Mouse (Mus musculus) heart, postnatal 10 days (tissue): ENCODE results near the gene Sephs2. TPM values are rescaled to one million over a fixed set of nuclear protein-coding genes. Genes with fewer than 3 reads are reported as not detected.

Experiments used
- DNase-seq, 2 experiments: peaks; one replicate each; pipeline ENCODE4 v3.0.0; 2021
- intact Hi-C: fragments of 180-260 bp; cut with DNase I; formaldehyde crosslinking; loops from one replicate; pipeline ENCODE4 v1.15.1; 2025
- total RNA-seq, 2 experiments: library from RNA; stranded (reverse); gene quantifications; 2 replicates each; pipeline ENCODE4 v1.2.3; 2021

The Sephs2 gene
- total RNA-seq, 2 experiments from 2014 or later: 39.4 to 49.4 TPM

DNA sequence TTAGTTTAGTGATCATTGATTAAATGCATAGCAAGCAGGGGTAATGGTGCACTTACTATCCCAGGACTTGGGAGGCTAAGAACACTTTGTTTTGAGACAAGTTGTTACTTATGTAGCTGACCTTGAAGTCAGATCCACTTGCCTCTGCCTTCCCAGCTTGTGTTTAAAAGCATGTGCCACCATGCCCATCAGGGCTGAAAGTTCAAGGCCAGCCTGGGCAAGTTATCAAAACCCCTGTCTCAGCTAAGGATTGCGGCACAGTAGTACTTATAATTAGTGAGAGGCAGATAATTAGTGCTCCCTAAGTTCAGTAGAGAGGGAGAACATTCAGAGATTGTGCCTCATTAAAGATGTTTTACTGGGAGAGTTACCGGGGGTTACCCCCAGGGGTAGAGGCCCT is 39.1 kb downstream of the Sephs2 start:
- intact Hi-C loops: no loop called here
- DNase-seq: no peak

DNA sequence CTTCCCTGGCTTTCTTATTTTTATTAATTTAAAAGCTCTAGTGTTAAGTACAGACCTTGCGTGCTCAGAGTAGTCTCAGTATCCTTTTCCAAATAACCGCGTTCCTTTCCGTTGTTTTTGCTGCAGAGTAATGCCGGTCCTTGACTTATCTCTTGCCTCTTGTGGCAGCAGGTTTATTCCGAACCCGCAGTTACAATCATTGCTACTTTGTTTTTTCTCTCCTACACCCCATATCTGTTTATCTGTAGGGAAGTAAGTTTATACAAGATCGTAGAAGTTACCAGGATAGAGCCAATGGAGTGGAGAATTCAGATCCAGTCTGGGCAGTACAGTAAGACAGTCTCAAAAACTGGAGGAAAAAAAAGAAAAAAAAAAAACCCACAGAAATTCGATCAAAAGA is 40.1 kb downstream of the Sephs2 start:
- intact Hi-C loops: no loop called here

DNA sequence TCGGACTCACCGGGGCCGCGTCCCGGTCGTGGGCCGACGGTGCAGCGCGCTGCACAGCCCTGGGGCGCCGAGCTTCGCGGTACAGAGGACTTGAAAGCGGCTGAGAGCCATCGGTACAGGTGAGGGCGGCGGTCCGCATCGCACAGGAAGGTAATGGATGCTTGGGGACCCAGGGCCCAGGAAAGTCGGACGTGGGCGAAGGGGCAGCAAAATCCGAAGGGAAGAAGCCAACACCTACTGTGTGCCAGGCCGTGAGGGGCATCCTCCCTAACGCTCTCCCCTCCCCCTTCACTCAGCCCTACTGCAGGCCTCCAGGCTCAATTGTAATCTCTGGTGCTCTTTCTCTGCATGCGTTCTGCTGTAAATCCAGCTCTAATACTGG is 40.5 kb downstream of the Sephs2 start:
- intact Hi-C loops: no loop called here
- no peak for DNase-seq

More for the DNA sequence above, 40.1 kb downstream of the Sephs2 start:
- no peak for DNase-seq

DNA sequence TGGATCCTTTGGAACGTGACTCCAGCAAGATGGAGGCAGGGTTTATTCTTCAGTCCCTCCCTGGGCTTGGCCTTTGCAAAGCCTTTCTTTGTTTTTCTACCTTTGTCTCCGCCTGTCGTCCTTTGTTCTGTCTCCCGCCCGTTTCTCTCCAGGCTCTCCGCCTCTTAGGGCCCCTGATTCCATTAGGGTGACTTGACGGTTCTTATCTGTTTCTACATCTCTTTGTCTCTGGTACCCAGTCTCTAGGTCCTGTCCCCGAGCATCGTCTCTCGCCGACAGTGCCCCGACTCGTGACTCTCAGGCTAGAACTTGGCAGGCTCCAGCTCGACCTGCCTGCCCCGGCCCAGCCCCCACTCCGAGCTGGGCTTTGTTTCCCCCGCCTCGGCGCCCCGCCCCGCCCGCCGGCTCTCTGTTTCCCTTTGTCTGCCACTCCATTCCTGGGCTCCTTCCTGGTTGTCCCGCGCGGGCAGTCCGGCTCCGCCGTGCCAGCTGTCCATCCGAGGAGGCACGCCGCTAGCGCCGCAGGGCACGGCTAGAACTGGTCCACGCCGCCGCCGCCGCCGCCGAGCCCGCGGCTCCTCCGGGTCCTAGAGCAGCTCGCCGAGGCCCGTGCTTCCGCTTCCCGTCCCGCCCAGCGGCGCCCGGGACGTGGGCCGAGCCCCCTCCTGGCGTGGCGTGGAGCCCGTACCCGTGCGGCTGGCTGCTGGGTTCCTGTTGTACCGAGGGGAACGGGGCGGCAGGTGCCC is 41.1 kb downstream of the Sephs2 start, which contains the start of the genes Zfp553 and Sept1:
Gene Zfp553, plus strand, starts transcription at position 440 of the 746 bp plus-strand sequence.
Gene Sept1, minus strand, starts transcription at position 509 of the 746 bp plus-strand sequence.
- DNase-seq: peak; percentile 90 to 91
- intact Hi-C loops: no loop called here

DNA sequence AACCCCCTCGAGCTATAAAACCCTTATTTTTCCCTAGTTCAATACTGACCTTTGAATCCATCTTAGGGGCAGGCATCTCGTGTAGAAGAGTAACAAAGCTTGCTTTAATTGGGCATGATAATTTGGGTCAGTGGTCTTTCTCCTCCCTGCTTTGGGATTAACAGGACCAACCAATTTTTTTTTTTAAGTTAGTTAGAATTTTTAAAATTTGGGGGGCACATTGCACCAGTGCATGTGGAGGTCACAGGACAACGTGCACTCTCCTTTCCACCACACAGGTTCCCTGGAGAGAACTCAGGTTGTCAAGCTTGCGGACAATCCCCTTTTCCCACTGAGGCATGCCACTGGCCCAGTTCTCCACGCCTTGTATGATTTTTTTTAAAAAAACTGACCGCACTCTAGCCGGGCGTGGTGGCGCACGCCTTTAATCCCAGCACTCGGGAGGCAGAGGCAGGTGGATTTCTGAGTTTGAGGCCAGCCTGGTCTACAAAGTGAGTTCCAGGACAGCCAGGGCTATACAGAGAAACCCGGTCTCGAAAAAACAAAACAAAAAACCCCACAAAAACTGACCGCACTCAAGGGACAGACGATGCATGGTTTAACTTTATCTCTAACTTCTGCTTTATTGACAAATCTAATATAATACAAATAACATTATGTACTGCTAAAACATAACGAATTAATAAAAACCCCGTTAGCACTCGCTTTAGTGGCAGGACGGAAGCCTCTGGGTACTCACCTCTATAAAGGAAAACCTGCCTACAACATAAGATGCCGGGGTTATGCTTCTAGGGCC is 41.8 kb downstream of the Sephs2 start:
- intact Hi-C loops: no loop called here
- no peak for DNase-seq

DNA sequence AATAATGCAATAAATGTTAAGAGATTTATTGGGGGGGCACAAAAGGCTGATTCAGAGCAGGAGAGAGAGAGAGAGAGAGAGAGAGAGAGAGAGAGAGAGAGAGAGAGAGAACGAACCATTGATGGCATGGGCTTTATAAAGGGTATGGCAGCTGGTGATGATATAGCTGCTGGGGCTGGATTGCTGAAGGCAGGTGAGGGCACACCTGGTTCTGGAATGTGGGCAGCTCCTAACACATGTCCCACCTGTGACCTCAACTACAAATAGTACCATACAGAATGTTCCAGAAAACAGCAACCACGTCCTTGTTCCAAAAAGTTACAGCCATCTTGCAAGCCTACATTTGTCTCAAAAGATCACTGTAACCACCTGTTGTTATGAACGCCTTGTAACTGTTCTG is 42.5 kb downstream of the Sephs2 start:
- no peak for DNase-seq
- intact Hi-C loops: no loop called here

DNA sequence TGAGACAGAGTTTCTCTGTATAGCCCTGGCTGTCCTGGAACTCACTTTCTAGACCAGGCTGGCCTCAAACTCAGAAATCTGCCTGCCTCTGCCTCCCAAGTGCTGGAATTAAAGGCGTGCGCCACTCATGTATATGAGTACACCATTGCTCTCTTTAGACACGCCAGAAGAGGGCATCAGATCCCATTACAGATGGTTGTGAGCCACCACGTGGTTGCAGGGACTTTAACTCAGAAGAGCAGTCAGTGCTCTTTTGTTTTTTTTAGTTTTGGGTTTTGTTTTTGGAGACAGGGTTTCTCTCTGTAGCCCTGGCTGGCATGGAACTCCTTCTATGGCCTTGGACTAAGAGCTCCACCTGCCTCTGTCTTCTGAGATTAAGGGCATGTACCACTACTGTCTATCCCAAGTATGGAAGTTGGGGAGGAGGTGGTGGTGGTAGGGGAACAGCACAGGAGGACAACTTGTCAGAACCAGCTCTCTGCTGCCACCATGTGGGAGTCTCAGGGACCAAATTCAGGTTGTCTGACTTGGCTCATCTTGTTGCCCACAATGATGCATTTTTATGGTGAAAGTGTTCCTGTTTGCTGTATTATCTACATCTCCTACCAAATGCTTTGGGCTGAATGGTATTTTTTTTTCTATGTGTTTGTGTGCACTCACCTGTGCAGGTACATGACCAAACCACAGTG is 45.1 kb downstream of the Sephs2 start:
- peak; percentile 84 to 92 for DNase-seq
- intact Hi-C loops: loop anchor here (2.0 to 5.0 kb wide), 2 partner anchors 14 to 96 kb away; no protein-coding TSS in a partner anchor

DNA sequence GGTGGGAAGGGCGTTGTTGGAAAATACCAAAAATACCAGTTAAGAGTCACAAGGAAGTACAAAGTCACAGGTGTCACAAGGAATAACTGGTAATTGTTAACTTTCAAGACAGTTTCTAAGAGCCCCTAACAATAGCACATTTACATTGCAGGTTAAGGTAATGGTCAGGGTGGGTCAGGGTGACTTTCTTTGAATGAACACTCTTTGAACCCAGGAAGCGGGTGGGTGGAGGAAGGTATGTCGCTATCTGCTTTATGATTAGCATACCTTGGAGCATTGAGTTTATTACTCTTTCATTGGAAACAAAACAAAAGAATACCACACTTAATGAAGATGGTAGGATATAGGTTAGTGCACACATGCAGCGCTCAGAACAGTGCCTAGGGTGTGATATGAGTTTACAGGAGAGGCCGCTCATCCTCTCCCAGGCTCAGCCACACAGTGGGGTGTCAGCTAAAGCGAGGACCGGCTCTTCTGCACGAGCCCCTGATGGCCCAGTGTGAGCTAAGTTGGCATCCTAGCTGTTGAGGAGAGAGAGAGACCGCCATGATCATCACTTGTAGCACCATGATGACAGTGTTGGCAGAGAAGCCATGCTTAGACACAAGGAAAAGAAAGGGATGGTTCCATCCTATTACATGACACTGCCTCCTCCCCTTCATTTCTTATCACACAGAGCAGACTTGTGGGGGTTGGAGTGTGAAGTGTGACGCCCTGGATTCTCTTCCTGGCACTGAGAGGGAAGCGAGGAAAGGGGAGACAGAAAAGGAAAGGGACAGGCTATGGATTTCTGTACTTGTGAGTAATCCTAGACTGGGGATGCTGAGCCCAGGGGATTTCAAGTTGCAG is 48.5 kb downstream of the Sephs2 start:
- intact Hi-C loops: loop anchor here (5.0 kb wide), 1 partner anchor 93 kb away; no protein-coding TSS in a partner anchor
- no peak for DNase-seq

DNA sequence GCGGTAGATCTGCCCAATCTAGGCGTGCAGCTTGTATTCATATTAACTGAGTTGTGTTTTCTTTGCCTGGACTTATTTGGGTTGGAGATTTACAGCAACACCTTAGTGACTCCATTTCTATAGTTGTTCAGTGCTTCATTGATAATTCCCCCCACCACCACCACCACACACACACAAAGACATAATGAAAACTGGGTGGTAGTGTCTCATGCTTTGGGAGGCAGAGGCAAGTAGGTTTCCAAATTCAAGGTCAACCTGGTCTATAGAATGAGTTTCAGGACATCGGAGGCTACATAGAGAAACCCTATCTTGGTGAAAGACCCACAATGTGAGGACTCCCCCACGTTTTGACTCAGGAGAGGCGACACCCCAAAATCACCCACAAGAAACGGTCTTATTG is 49.2 kb downstream of the Sephs2 start:
- intact Hi-C loops: loop anchor here (5.0 kb wide), 1 partner anchor 92 kb away; no protein-coding TSS in a partner anchor
- no peak for DNase-seq

DNA sequence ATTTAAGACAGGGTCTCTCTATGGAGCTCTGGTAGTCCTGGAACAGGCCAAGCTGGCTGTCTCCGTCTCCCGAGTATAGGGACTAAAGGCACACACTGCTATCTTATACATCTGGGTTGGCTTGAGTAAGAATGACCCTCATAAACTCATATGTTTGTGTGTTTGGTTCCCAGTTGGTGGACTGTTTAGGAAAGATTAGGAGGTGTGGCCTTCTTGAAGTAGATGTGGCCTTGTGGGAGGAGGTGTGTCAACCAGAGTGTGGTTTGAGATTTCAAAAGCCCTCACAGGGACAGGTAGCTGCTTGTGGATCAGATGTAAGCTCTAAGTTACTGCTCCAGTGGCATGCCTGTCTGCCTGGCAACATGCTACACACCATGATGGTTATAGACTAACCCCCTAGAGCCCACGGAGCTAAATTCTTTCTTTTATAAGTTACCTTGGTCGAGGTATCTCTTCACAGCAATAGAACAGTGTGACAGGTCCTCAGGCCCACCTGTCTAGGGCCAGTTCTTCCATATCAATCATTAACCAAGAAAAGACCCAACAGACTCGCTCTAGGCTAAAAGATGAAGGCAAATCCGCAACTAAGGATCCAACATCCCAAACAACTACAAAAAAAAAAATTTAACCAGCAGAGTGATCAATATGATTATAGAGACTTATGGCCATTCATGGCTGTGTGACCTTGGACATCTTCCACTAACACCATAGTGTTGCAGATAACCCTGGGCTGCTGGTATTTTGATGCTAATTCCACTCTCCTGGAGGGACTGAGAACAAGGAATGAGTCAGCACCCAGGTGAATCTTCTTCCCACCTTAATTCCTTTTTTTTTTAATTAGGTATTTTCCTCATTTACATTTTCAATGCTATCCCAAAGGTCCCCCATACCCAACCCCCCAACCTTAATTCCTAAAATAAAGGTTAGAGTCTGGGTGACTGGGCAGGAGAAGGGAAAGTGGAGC is 50.1 kb downstream of the Sephs2 start:
- intact Hi-C loops: no loop called here
- DNase-seq: no peak

DNA sequence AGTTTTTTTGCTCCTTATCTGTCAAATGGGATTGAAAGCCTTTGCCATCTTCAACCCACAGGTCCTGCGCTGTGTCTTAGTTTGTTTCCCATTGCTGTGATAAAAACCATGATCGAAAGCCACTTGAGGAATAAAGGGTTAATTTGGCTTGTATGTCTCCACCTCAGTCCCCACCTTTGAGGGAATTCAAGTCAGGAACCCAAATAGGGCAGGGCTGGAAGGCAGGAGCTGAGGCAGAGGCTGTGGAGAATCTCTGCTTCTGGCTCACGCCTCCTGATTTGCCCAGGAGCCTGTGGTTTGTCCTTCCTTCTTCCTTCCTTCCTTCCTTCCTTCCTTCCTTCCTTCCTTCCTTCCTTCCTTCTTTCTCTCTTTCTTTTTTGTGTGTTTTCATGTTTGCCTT is 50.7 kb downstream of the Sephs2 start:
- intact Hi-C loops: no loop called here
- DNase-seq: no peak

Other genes with a start within 250 kb of the Sephs2 start
- gene Maz, start 247.0 kb downstream of the Sephs2 start, total RNA-seq: 100 to 1,000 TPM; 106 to 113 TPM
- 10 to 100 TPM; 15.3 to 17.6 TPM for gene Kif22, start 231.6 kb downstream of the Sephs2 start, total RNA-seq
- not detected for gene Zg16, start 186.7 kb downstream of the Sephs2 start, total RNA-seq
- gene AI467606, start 182.7 kb downstream of the Sephs2 start, total RNA-seq: 1 to 10 TPM in 1 of 2 experiments, under 1 TPM in 1; 0.94 to 1.5 TPM
- gene Qprt, start 151.8 kb downstream of the Sephs2 start, total RNA-seq: under 1 TPM in 1 of 2 experiments, not detected in 1; 0.29 TPM
- under 1 TPM; 0.72 to 0.84 TPM for gene Spn, start 136.2 kb downstream of the Sephs2 start, total RNA-seq
- gene Cd2bp2, start 78.0 kb downstream of the Sephs2 start, total RNA-seq: 10 to 100 TPM; 46.8 to 49.2 TPM
- 10 to 100 TPM; 35.3 to 37.2 TPM for gene Tbc1d10b, start 65.6 kb downstream of the Sephs2 start, total RNA-seq
- 1 to 10 TPM; 1.7 to 2.5 TPM for gene Mylpf, start 65.2 kb downstream of the Sephs2 start, total RNA-seq
- 1 to 10 TPM; 6.8 to 8.8 TPM for gene Zfp553, start 41.0 kb downstream of the Sephs2 start, total RNA-seq
- gene Sept1, start 40.9 kb downstream of the Sephs2 start, total RNA-seq: 10 to 100 TPM; 11.5 to 15.5 TPM
- 10 to 100 TPM; 14.3 to 15.9 TPM for gene Zfp771, start 29.8 kb downstream of the Sephs2 start, total RNA-seq
- 10 to 100 TPM; 45.2 to 48.5 TPM for gene Dctpp1, start 13.3 kb downstream of the Sephs2 start, total RNA-seq
- gene Itgal, start 22.2 kb upstream of the Sephs2 start, total RNA-seq: 1 to 10 TPM; 2.8 to 3.7 TPM
- 10 to 100 TPM; 40.4 to 43.0 TPM for gene Zfp768, start 71.5 kb upstream of the Sephs2 start, total RNA-seq
- 1 to 10 TPM; 5.5 to 5.6 TPM for gene Zfp747, start 102.0 kb upstream of the Sephs2 start, total RNA-seq
- gene 9130019O22Rik, start 113.1 kb upstream of the Sephs2 start, total RNA-seq: 1 to 10 TPM; 2.9 to 3.2 TPM
- gene E430018J23Rik, start 119.6 kb upstream of the Sephs2 start, total RNA-seq: 1 to 10 TPM; 4.7 to 5.7 TPM
- gene Zfp764, start 132.8 kb upstream of the Sephs2 start, total RNA-seq: 1 to 10 TPM; 4.7 TPM
- 1 to 10 TPM; 3.8 to 6.2 TPM for gene Zfp688, start 148.0 kb upstream of the Sephs2 start, total RNA-seq
- 1 to 10 TPM; 2.7 to 3.0 TPM for gene Zfp689, start 175.1 kb upstream of the Sephs2 start, total RNA-seq
- 10 to 100 TPM; 27.1 to 27.4 TPM for gene Prr14, start 185.6 kb upstream of the Sephs2 start, total RNA-seq
- gene Fbrs, start 205.1 kb upstream of the Sephs2 start, total RNA-seq: 10 to 100 TPM; 41.6 to 42.1 TPM
- 10 to 100 TPM; 67.8 to 74.8 TPM for gene Srcap, start 237.9 kb upstream of the Sephs2 start, total RNA-seq
- gene Gm42715, start 245.5 kb upstream of the Sephs2 start, total RNA-seq: 10 to 100 TPM; 14.1 to 14.3 TPM